ENCODE assay signal across 8 mouse cellular contexts in genomic region chr11:94211651-94212488, GRCm38 (mm10). TPM values are rescaled to one million over a fixed set of nuclear protein-coding genes. Genes with fewer than 3 reads are reported as not detected.
DNase-seq lines count a peak whose midpoint lies in the region; ATAC-seq and TF ChIP-seq lines count a peak whose summit lies in the region.

No protein-coding gene starts in this region.

- intact Hi-C loops in gastrocnemius, adult 2 months (cut with DNase I), result loop anchor here (1.0 kb wide), 1 partner anchor 74 kb away; no protein-coding TSS in a partner anchor
- intact Hi-C loops in left cerebral cortex, postnatal 25 days (cut with DNase I), result loop anchor here (1.0 to 10.0 kb wide), 5 partner anchors 52 to 247 kb away; partner anchors contain the start of genes Ankrd40, Gm20390 and Nme1

- peak overlapping the region; percentile 99 for H3K27ac ChIP-seq in gastrocnemius, adult 2 months
- peak overlapping the region; percentile 99 for H3K27ac ChIP-seq in hindbrain, embryonic 16.5 days (ENCODE audit: low read depth, low read length)

- peaks cover 12% of the 10 kb centered on the region for H3K36me3 ChIP-seq in hindbrain, embryonic 16.5 days (ENCODE audit: control insufficient read depth, insufficient read depth, low read length)

- DNase-seq in ZHBTc4 (ENCODE audit: low read depth, low spot score), result peak; percentile 65
- peak; percentile 70 to 75 for DNase-seq in cerebellum, postnatal 36 days
- DNase-seq in gastrocnemius, adult 2 months, result peak; percentile 95
- peak; percentile 59 to 67 for DNase-seq in left cerebral cortex, postnatal 25 days (ENCODE audit: low spot score in 2 of 2)
- peak; percentile 90 for DNase-seq in skeletal muscle tissue, adult 2 months (ENCODE audit: low read depth, low spot score)

- H3K4me1 ChIP-seq in hindbrain, embryonic 16.5 days (ENCODE audit: control insufficient read depth, insufficient read depth, low read depth, low read length), result peaks cover 23% of the 10 kb centered on the region

- H3K4me2 ChIP-seq in hindbrain, embryonic 16.5 days (ENCODE audit: low read length), result peak overlapping the region; percentile 79

- no peaks in the 10 kb centered on the region for H3K27me3 ChIP-seq in hindbrain, embryonic 16.5 days (replicated peaks; ENCODE audit: control insufficient read depth, insufficient read depth, low read length)

- peak overlapping the region; percentile 79 for H3K4me3 ChIP-seq in gastrocnemius, adult 2 months
- H3K4me3 ChIP-seq in hindbrain, embryonic 16.5 days (ENCODE audit: low read length), result peak overlapping the region; percentile 88

- peak overlapping the region; percentile 99 for H3K9ac ChIP-seq in hindbrain, embryonic 16.5 days (ENCODE audit: low read depth, low read length)

- TF ChIP-seq CTCF in gastrocnemius, adult 2 months (IDR thresholded peaks at IDR 0.05), result no peak

- ATAC-seq in hindbrain, embryonic 16.5 days, result peak; percentile 8
- peak; percentile 2; the same call in 1 of the 2 replicates for ATAC-seq in megakaryocyte progenitor cell, adult 5-6 weeks (replicated peaks; ENCODE audit: poor library complexity)
- no peak for ATAC-seq in activated CD4-positive, CD25-positive, alpha-beta regulatory T cell, adult 4 months

- WGBS in hindbrain, embryonic 16.5 days, result under 1% methylated on average over 47 of the region's 61 CpGs

- no peaks in the 10 kb centered on the region for H3K9me3 ChIP-seq in hindbrain, embryonic 16.5 days (ENCODE audit: control insufficient read depth, low read length)

RNA-seq across cellular contexts. Expression of gene Tob1, which starts 0.6 kb away (rescaled TPM):
- total RNA-seq in gastrocnemius, adult 2 months (2021), result 100 to 1,000 TPM; 177 to 277 TPM
- 29.1 and 29.2 TPM in 2 replicates for polyA plus RNA-seq in hindbrain, embryonic 16.5 days (2015; fragmentation: Nextera tagmentation; extraction: Ambion mirVana)
- 10 to 100 TPM; 38.2 to 43.9 TPM for total RNA-seq in left cerebral cortex, postnatal 25 days (2021)
- 8.3 and 9.4 TPM in 2 replicates for total RNA-seq in megakaryocyte progenitor cell, adult 5-6 weeks (2015)
- 3.5 and 5.2 TPM in 2 replicates for total RNA-seq in megakaryocyte progenitor cell, adult 5-6 weeks (2017)
- polyA plus RNA-seq in activated CD4-positive, CD25-positive, alpha-beta regulatory T cell, adult 4 months (2017; shearing (Covaris generic)), result 1 to 10 TPM; 5.3 to 5.8 TPM

RNA-seq across cellular contexts. Expression of gene Wfikkn2, which starts 33.9 kb away (rescaled TPM):
- 1 to 10 TPM; 6.9 to 8.3 TPM for total RNA-seq in gastrocnemius, adult 2 months (2021)
- 9.3 and 10.2 TPM in 2 replicates for polyA plus RNA-seq in hindbrain, embryonic 16.5 days (2015; fragmentation: Nextera tagmentation; extraction: Ambion mirVana)
- total RNA-seq in left cerebral cortex, postnatal 25 days (2021), result 1 to 10 TPM; 1.6 to 2.3 TPM
- total RNA-seq in megakaryocyte progenitor cell, adult 5-6 weeks (2015), result 0.52 TPM in 1 of 2 replicates, not detected in the other
- 0.21 and 0.27 TPM in 2 replicates for total RNA-seq in megakaryocyte progenitor cell, adult 5-6 weeks (2017)
- polyA plus RNA-seq in activated CD4-positive, CD25-positive, alpha-beta regulatory T cell, adult 4 months (2017; shearing (Covaris generic)), result 1 to 10 TPM in 1 of 2 experiments, under 1 TPM in 1; 0.65 to 1.0 TPM
